Mouse (Mus musculus) brown adipose tissue, adult 24 weeks (tissue): ENCODE results near the gene Smim13. TPM values are rescaled to one million over a fixed set of nuclear protein-coding genes. Genes with fewer than 3 reads are reported as not detected.
A peak's percentile ranks its signal among the peaks of the same experiment; 100 is the strongest.
"Not testable (repeated sequence)": the region's sequence is repeated elsewhere in the genome, so short reads cannot be mapped to it uniquely, and the experiment has no call there.

ENCODE experiments used
- H3K27ac ChIP-seq: fragments of 200-500 bp; replicated peaks from 2 replicates; pipeline ENCODE4 v1.5.1; 2012; ENCODE audit warnings: low read depth, mild to moderate bottlenecking, low read length
- H3K4me1 ChIP-seq: fragments of 200-500 bp; 2 replicates; pipeline ENCODE4 v1.6.1; 2012; ENCODE audit warnings: low read length, mixed read lengths; ENCODE audit not compliant: control insufficient read depth, insufficient read depth, insufficient read length
- H3K4me3 ChIP-seq: fragments of 200-500 bp; 2 replicates; pipeline ENCODE4 v1.5.1; 2012; ENCODE audit warnings: low read depth, mild to moderate bottlenecking, low read length, moderate library complexity; ENCODE audit not compliant: insufficient read depth
- polyA plus RNA-seq: library from polyadenylated mRNA; stranded (reverse); fragments of >200 nt; gene quantifications from 2 replicates; pipeline ENCODE4 v1.2.4, GENCODE M21; 2012; ENCODE audit not compliant: missing spikeins, insufficient read depth, insufficient read length

Smim13 gene
- polyA plus RNA-seq, 1 experiment: 7.3 TPM

DNA sequence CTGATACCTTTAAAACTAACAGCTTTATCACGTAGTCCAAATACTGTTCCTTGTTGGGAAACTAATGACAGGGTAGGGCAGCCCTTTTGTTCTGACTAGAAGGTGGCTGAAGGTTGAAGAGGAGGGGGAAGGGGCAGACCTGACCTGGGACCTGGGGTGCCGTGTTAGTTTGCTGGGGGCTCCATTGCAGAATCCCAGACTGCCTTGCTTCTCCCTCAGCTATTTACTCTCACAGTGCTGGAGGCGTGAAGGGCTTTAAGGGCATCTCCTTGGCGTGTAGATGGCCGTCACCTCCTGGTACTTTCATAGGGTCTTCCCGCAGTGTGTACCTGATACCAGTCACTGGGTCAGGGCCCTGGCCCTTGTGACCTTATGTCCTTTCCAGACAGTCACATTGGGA, 2.5 kb downstream of the Smim13 start:
- H3K4me1 ChIP-seq: no peaks in the 10 kb centered on the region; the same call in 1 of the 2 replicates
- H3K27ac ChIP-seq: no peak overlapping the region
- H3K4me3 ChIP-seq: no peak overlapping the region

DNA sequence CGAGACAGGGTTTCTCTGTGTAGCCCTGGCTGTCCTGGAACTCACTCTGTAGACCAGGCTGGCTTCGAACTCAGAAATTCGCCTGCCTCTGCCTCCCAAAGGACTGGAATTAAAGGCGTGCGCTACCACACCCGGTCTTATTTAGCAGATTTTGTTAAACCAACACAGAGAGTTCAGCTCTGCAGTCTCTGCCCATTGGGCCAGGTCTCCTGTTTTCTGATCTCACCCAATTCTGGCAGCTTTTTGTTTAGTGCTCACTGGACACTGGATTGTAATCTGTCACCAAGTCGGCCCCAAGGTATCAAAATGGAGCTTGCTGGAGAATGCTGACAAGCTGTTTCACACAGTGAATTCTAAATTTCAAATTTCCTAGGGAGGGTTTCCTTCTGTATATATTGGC, 3.1 kb downstream of the Smim13 start:
- Histone ChIP-seq H3K4me3 (no peak overlapping the region), H3K4me1 (no peaks in the 10 kb centered on the region; the same call in 1 of the 2 replicates), H3K27ac (no peak overlapping the region)

DNA sequence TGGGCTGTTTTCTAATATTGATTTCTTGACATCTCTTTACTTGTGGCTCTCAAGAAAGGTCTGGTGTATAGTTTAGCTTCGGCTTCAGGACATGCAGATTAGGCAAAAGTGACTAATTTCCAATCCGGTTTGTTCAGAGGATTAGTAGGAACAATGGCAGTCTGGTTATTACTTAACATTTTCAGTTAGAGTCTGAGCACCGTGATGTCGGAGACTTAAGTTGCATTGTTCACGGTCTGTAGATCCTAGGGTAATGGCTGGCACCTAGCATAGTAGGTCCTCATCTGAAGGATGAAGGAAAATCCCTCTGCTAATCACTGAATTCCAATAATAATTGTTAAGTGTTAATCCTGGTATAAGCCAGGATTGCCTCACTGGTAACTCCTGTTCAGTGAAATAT, 6.5 kb downstream of the Smim13 start:
- no peak overlapping the region for H3K27ac ChIP-seq
- H3K4me1 ChIP-seq: no peaks in the 10 kb centered on the region
- H3K4me3 ChIP-seq: no peak overlapping the region

DNA sequence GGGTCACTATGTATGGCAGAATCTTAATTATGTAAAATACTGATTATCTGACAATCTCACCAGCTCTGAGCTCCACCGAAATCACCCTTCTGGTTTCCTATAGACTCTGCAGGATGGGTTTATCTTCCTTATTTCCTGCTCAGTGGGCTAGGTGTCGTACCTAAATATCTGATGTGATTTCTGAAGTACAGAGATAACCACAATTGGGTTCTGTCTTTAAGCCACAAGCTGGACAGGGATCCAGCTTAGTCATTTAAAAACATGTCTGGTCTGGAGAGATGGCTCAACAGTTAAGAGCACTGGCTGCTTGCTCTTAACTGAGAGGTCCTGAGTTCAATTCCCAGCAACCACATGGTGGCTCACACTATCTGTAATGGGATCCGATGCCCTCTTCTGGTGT, 7.3 kb downstream of the Smim13 start:
- Histone ChIP-seq H3K27ac (no peak overlapping the region), H3K4me3 (no peak overlapping the region), H3K4me1 (no peaks in the 10 kb centered on the region)

DNA sequence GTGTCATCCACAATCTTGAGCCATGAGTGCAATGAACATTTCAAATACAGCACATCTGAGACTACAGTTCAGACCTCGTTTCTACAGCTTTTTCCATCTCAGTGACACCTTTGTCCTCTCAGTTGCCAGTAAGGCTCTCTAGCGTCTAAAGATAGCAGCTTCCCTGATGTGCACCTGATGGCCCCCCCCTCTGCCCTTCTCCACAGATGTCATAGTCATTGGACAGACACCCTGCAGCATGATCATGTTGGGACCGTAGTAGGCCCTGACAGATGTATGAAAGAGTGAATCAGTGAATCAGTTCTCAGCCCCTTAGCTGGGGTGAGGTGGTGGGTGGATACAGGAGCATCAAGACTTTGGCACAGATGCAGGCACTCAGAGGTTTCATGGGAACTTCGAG, 8.2 kb downstream of the Smim13 start:
- H3K4me3 ChIP-seq: no peak overlapping the region
- H3K4me1 ChIP-seq: no peaks in the 10 kb centered on the region
- H3K27ac ChIP-seq: no peak overlapping the region

DNA sequence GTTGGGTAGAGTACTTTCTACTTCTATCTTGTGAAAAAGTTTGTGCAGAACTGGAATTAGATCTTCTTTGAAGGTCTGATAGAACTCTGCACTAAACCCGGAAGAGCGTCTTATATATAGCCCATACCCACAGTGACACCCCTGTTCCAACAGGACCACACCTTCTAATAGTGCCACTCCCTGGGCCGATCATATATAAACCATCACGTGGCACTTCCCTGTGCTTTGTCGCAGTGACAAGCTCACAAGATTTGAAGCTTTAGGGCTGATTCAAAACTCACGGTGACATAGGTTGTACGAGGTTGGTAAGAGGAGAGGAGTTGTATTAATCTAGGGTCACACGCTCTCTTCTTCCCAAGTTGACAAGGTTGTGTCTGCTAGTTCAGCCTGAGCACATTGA, 12.0 kb downstream of the Smim13 start:
- not testable (repeated sequence) for H3K4me3 ChIP-seq, H3K27ac ChIP-seq, H3K4me1 ChIP-seq

DNA sequence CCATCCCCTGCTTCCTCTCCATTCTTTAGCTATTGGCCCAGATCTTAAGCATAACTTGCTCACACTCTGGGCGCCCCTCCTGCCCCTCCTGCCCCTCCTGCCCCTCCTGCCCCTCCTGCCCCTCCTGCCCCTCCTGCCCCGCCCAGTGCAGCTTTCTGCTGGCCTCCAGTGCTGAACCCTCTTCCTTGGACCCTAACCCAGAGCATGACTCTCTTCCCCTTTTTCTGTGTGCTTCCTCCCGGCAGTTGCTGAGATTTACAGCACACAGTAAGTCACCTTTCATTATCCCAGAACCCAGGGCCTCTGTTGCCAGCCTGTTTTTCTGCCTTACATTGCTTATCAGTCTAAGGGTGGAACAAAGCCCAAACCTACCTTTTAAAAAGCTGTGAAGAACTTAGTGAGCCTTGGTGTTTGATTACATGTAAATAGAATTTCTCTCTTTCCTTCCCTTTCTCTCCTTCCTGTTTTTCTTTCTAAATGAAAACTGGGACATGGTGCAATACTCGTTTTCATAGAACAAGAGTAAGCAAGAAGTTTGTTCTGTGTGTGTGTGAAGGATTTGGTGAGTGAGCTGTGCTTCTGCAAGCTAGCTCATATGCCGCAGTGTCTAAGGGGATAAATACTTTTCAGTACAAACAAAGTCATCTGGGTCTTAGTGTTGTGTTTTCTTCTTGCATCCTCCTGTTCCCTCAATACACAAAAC, 13.8 kb downstream of the Smim13 start:
- peak overlapping the region; percentile 60; the same call in 1 of the 2 replicates for H3K27ac ChIP-seq
- no peak overlapping the region for H3K4me3 ChIP-seq
- no peaks in the 10 kb centered on the region; the same call in 1 of the 2 replicates for H3K4me1 ChIP-seq

DNA sequence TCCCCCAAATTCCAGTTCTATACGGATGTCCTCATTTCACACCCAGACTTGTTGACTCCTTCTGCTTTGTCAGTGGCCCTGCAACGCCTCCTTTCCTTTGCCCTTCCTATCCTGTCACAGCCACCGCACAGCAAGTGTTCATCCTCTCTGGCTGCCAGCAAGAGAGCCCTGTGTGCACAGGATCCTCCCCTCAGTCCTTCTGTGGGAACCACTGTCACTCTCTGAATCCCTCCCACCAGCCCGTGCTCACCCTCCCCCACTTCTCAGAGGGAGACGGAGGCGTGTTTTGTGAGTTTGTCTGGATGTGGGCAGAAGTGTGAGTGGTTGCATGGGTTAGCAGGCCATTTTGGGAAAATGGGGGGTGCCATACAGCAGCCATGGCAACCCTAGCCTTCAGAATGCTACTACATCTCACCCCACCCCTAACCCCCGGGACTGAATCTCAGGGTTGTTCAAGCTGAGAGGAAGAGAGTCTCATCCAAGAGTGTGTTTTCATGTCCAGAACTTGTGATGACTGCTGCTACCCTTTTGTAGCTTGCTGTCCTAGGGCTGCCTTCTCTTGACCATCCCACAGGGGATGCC, 18.3 kb downstream of the Smim13 start:
- Histone ChIP-seq H3K4me1 (no peaks in the 10 kb centered on the region; the same call in 1 of the 2 replicates), H3K4me3 (no peak overlapping the region), H3K27ac (no peak overlapping the region)

DNA sequence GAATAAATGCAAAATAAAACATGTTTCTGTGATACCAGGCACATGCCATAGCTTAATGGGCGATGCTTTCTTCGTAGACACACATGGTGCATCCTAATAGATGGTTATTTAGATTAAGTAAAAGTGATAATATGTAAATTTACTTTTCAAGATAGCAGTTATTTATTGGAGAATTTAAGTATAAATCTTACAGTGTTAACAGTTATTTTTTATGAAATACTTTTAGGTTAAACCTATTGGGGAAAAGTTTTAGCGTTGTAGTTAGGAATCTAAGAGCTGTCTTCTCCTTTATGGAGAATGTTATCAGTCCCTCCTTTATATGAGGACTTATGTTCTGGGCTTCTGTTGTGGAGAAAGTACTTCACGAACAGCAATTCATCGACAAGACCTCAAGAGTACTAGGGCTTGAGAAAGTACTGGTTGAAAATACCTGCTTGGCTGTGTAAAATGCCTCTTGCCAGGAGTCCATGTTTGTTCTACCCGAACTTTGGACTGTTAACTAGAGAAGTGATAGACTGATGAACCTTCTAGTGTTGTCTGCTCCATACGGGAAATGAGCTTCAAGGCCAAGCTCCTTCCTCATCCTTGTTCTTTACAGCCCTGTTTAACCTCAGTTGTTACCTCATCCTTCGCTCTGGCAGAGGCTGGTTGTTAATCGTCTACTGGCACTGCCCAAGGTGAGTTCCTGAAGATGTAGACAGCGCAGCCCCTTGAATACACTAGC, 24.4 kb downstream of the Smim13 start, which contains the start of gene Gm17364:
TSS of gene Gm17364 (minus strand) at position 51 of the 724 bp plus-strand sequence.
- Histone ChIP-seq H3K27ac (no peak within 1 kb of the TSS), H3K4me3 (no peak within 1 kb of the TSS), H3K4me1 (no peaks in the 10 kb centered on the region)

DNA sequence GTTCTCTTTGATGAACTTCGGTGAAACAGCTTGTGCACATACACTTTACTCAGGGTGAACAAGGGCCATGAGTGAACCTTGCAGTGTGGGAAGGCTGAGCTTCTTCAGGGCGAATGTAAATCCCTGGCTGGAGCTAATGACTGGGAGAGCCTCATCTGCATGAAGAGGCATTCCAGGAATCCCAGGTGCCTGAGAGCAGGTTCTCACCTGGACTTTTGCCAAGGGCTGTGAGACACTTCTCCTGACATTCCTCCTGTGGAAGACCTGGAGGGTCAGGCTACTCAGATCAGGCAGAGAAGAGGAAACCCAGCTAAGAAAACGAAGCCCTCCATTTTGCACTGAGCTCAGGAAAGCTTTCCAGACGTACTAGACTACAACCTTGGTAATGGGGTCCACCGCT, 31.1 kb downstream of the Smim13 start:
- Histone ChIP-seq H3K4me3 (no peak overlapping the region), H3K27ac (no peak overlapping the region), H3K4me1 (no peaks in the 10 kb centered on the region)

DNA sequence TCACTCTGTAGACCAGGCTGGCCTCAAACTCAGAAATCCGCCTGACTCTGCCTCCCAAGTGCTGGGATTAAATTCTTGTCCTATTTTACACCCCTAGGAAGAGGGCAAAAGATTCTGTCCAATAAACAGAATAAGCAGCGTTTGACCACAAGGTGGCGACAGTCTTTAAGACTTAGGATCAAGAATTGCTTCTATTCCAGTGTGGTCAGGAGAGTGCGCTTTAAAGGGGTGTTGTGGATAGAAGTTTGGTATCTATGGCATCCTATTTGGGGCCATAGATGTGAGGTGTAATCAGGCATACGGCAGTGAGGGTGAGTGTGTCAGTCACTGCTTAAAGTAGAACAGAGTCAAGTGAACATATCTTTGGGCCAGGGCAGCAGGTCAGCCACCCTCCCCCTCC, 33.6 kb downstream of the Smim13 start:
- Histone ChIP-seq H3K27ac (no peak overlapping the region), H3K4me3 (no peak overlapping the region), H3K4me1 (no peaks in the 10 kb centered on the region)

DNA sequence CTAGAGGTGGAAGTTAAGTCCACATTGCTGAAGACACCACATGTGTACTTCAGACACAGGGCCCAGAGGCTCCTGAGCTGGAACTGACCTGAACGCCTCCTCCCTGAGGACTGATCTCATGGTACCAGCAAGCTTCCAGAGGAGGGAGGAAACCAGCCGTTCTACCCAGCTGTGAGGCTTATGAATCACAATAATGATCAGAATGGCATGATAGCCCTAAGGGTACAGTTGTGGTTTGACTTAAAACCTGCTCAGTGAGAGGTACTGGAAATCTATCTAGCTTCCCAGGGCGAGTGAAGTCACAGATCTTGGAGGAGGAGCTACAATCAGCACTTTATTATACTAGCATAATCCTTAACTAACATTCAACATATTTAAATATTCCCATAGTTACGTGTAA, 35.8 kb downstream of the Smim13 start:
- no peak overlapping the region for H3K4me3 ChIP-seq
- no peak overlapping the region for H3K27ac ChIP-seq
- H3K4me1 ChIP-seq: no peaks in the 10 kb centered on the region

DNA sequence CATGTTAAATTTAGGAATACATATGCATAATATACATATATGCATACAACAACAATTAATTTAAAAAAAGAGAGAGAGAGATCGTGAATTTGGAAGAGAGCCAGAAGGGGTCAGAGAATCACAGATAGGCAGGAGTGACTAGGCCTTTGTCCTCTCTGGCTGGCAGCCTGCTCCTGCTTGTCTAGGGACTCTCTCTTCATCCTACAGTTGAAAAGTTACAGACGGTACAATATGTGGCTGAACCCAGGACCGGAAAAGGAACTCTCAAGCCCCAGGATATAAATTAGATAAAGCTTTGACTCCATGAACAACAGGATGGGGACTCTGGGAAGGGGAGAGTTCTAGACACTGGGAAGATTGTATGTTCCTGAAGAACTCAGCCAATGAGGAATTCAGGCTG, 36.6 kb downstream of the Smim13 start:
- Histone ChIP-seq H3K4me1 (no peaks in the 10 kb centered on the region), H3K27ac (no peak overlapping the region), H3K4me3 (no peak overlapping the region)

DNA sequence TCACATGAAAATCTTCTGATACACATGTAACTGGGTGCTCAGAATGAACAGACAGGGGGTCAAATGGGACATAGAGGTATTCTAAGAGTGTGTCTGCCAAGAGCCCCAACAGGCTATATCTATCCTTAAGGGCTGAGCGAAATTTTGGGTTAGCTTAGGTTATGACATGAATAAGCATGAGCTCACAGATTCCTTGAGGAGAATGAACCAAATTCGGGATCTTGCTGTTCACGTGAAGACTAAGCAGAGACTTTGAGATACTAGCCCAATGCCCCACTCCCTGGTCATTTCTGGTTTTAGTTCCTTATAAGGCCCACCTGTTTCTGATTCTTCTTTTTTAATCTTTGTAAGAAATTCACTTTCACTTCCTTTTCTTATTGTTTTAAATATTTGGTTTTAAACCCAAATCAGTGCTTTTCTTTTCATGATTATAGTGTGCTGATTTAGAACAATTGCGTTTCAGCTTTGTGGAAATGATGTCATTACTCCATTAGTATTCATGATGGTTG, 41.9 kb downstream of the Smim13 start:
- Histone ChIP-seq H3K4me3 (no peak overlapping the region), H3K27ac (no peak overlapping the region), H3K4me1 (peaks cover 5% of the 10 kb centered on the region)

DNA sequence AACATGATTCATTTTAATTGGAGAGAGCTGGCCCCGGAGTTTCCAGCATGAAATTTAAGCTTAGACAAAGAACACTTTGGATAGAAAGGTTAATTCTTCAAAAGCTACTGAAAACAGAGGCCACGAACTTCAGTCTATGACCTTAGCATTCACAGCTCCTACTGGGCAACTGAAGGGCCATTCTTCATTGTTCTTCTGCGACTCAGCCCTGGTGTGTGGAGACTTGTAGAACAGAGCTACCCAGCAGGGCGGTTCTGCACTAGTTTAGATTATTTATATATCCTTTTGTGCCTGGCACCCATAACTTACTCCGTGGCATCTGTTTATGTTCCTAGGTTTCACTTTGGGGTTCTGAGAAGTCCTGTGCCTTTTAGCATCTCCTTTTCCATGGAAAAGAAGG, 44.0 kb downstream of the Smim13 start:
- no peak overlapping the region for H3K4me3 ChIP-seq
- peaks cover 7% of the 10 kb centered on the region for H3K4me1 ChIP-seq
- no peak overlapping the region for H3K27ac ChIP-seq
